1 mouse cellular context compared by ENCODE assay signal in the genomic region with DNA sequence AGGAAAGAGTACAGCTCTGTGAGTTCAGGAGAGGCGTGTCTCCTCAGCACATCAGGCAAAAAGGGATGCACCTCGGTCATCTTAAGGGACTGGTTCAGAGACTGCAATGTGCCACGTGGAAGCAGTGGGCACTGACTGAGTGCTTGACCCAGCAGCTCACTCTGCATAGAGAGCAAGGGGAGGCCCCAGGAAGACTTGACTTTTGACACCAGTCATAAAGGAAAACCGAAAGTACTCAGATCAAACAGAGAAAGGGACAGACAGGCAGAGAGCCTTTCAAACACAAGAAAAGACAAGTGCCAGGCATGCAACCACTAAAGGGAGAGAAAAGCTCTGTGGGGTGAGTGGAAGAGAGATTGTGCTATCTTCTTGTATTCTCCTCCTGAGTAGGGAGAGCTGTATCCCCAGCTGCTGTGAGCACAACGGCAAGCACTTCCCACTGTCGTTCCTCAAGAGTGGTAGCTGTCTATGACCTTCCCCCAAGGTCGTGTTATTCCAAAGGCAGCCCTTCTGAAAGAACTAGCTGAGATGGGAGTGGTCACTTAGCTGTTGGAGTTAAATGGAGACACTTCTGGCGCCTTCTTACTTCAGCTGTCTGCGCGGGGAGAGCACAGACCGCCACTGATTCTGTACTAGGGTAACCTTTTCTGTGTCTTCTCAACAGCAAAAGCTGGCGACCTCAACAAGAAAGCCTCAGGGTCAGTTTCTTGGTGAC.
TF ChIP-seq lines count a peak whose summit lies in the region.

No protein-coding gene starts in this region.

TF ChIP-seq in CH12.LX, 34 proteins besides CTCF, POLR2A, EP300 and RAD21 (continued from another document):
- TF ChIP-seq JUN (IDR thresholded peaks at IDR 0.05; ENCODE audit: insufficient read depth, low read depth, low read length) (no peak), MAFK (IDR thresholded peaks at IDR 0.05; ENCODE audit: insufficient replicate concordance, low read length) (no peak; the same call in 1 of the 2 replicates), PAX5 (IDR thresholded peaks at IDR 0.05; ENCODE audit: low read length) (no peak)
